Mouse (Mus musculus): ENCODE measurements around the gene Oaz1. TPM values are rescaled to one million over a fixed set of nuclear protein-coding genes. Genes with fewer than 3 reads are reported as not detected.

Oaz1 gene
- polyA plus RNA-seq, 1 experiment from 2014 or later: 1,393 TPM

GRCm38 (mm10) chr10:80829359-80830278 lies 3.2 kb downstream of the Oaz1 start:
- Histone ChIP-seq H3K4me3 (replicated peaks) (no peak overlapping the region), H3K27me3 (replicated peaks) (peaks cover 16% of the 10 kb centered on the region), H3K27ac (no peak overlapping the region), H3K9me3 (no peaks in the 10 kb centered on the region), H3K4me2 (replicated peaks) (no peak overlapping the region; the same call in 1 of the 2 replicates), H3K9ac (no peak overlapping the region), H3K36me3 (peaks cover 10% of the 10 kb centered on the region), H3K4me1 (replicated peaks) (peaks cover 35% of the 10 kb centered on the region)
- ATAC-seq: no peak
- 53% methylated on average over 1 of the region's 1 CpGs for WGBS

- no peak overlapping the region for H3K4me3 ChIP-seq (replicated peaks)
- peak overlapping the region; percentile 6; the same call in 1 of the 2 replicates for H3K27ac ChIP-seq
- peaks cover 10% of the 10 kb centered on the region for H3K36me3 ChIP-seq
- no peak overlapping the region for H3K9ac ChIP-seq
- H3K4me2 ChIP-seq (replicated peaks): peak overlapping the region; percentile 17; the same call in 1 of the 2 replicates
- no peaks in the 10 kb centered on the region for H3K9me3 ChIP-seq
- 2% methylated on average over 9 of the region's 9 CpGs for WGBS
- peaks cover 32% of the 10 kb centered on the region for H3K27me3 ChIP-seq (replicated peaks)
- H3K4me1 ChIP-seq (replicated peaks): peaks cover 35% of the 10 kb centered on the region
- no peak for ATAC-seq
These were observed 4.7 kb downstream of the Oaz1 start for GRCm38 (mm10) chr10:80831136-80831535.

- peaks cover 10% of the 10 kb centered on the region for H3K36me3 ChIP-seq
- peaks cover 32% of the 10 kb centered on the region for H3K4me1 ChIP-seq (replicated peaks)
- no peak for ATAC-seq
- no peak overlapping the region for H3K4me2 ChIP-seq (replicated peaks)
- H3K9me3 ChIP-seq: no peaks in the 10 kb centered on the region
- H3K9ac ChIP-seq: no peak overlapping the region
- H3K27me3 ChIP-seq (replicated peaks): peaks cover 44% of the 10 kb centered on the region
- no peak overlapping the region for H3K27ac ChIP-seq
- H3K4me3 ChIP-seq (replicated peaks): no peak overlapping the region
- 72% methylated on average over 7 of the region's 7 CpGs for WGBS
These were observed 6.4 kb downstream of the Oaz1 start for GRCm38 (mm10) chr10:80832818-80833217.

GRCm38 (mm10) chr10:80835617-80836016 lies 9.2 kb downstream of the Oaz1 start:
- ATAC-seq: no peak
- WGBS: 46% methylated on average over 30 of the region's 30 CpGs
- H3K4me3 ChIP-seq (replicated peaks): no peak overlapping the region

GRCm38 (mm10) chr10:80836949-80837379 lies 10.5 kb downstream of the Oaz1 start:
- Histone ChIP-seq H3K27me3 (replicated peaks) (peaks cover 55% of the 10 kb centered on the region), H3K9me3 (no peaks in the 10 kb centered on the region), H3K36me3 (no peaks in the 10 kb centered on the region), H3K4me3 (replicated peaks) (no peak overlapping the region), H3K27ac (no peak overlapping the region), H3K9ac (no peak overlapping the region), H3K4me1 (replicated peaks) (0 out of 2 replicates have a peak, but pooled peaks cover 3% of the 10 kb centered on the region), H3K4me2 (replicated peaks) (no peak overlapping the region)
- 42% methylated on average over 7 of the region's 7 CpGs for WGBS
- ATAC-seq: peak; percentile 16; the same call in 1 of the 2 replicates

More at GRCm38 (mm10) chr10:80835617-80836016, 9.2 kb downstream of the Oaz1 start:
- Histone ChIP-seq H3K9me3 (no peaks in the 10 kb centered on the region), H3K4me2 (replicated peaks) (no peak overlapping the region), H3K9ac (no peak overlapping the region), H3K27me3 (replicated peaks) (peaks cover 47% of the 10 kb centered on the region), H3K27ac (no peak overlapping the region), H3K36me3 (no peaks in the 10 kb centered on the region), H3K4me1 (replicated peaks) (peaks cover 12% of the 10 kb centered on the region)

- 0 out of 2 replicates have a peak, but pooled peaks cover 3% of the 10 kb centered on the region for H3K4me1 ChIP-seq (replicated peaks)
- H3K4me3 ChIP-seq (replicated peaks): no peak overlapping the region
- H3K27ac ChIP-seq: no peak overlapping the region
- no peak for ATAC-seq
- peaks cover 64% of the 10 kb centered on the region for H3K27me3 ChIP-seq (replicated peaks)
- no peaks in the 10 kb centered on the region for H3K9me3 ChIP-seq
- H3K9ac ChIP-seq: no peak overlapping the region
- 14% methylated on average over 2 of the region's 2 CpGs for WGBS
- no peak overlapping the region for H3K4me2 ChIP-seq (replicated peaks)
- no peaks in the 10 kb centered on the region for H3K36me3 ChIP-seq
These were observed 11.4 kb downstream of the Oaz1 start for GRCm38 (mm10) chr10:80837827-80838226.

- no peak overlapping the region for H3K27ac ChIP-seq
- no peak overlapping the region for H3K4me3 ChIP-seq (replicated peaks)
- no peaks in the 10 kb centered on the region for H3K36me3 ChIP-seq
- H3K9ac ChIP-seq: no peak overlapping the region
- H3K27me3 ChIP-seq (replicated peaks): peaks cover 66% of the 10 kb centered on the region
- no peak overlapping the region for H3K4me2 ChIP-seq (replicated peaks)
- H3K9me3 ChIP-seq: no peaks in the 10 kb centered on the region
- ATAC-seq: no peak
- 0 out of 2 replicates have a peak, but pooled peaks cover 3% of the 10 kb centered on the region for H3K4me1 ChIP-seq (replicated peaks)
- WGBS: 67% methylated on average over 2 of the region's 2 CpGs
These were observed 12.0 kb downstream of the Oaz1 start for GRCm38 (mm10) chr10:80838346-80838912.

GRCm38 (mm10) chr10:80839848-80840247 lies 13.4 kb downstream of the Oaz1 start:
- ATAC-seq: no peak
- WGBS: 56% methylated on average over 6 of the region's 6 CpGs
- H3K9ac ChIP-seq: no peak overlapping the region
- no peaks in the 10 kb centered on the region for H3K36me3 ChIP-seq
- H3K9me3 ChIP-seq: no peaks in the 10 kb centered on the region
- H3K27ac ChIP-seq: no peak overlapping the region
- no peak overlapping the region for H3K4me3 ChIP-seq (replicated peaks)
- peaks cover 13% of the 10 kb centered on the region; the same call in 1 of the 2 replicates for H3K4me1 ChIP-seq (replicated peaks)
- no peak overlapping the region for H3K4me2 ChIP-seq (replicated peaks)
- peaks cover 66% of the 10 kb centered on the region for H3K27me3 ChIP-seq (replicated peaks)

GRCm38 (mm10) chr10:80841685-80842084 lies 15.2 kb downstream of the Oaz1 start:
- no peak for ATAC-seq
- no peak overlapping the region for H3K4me3 ChIP-seq (replicated peaks)
- H3K9me3 ChIP-seq: no peaks in the 10 kb centered on the region
- 81% methylated on average over 2 of the region's 2 CpGs for WGBS
- H3K4me2 ChIP-seq (replicated peaks): no peak overlapping the region
- peaks cover 56% of the 10 kb centered on the region for H3K27me3 ChIP-seq (replicated peaks)
- H3K36me3 ChIP-seq: no peaks in the 10 kb centered on the region
- peaks cover 13% of the 10 kb centered on the region; the same call in 1 of the 2 replicates for H3K4me1 ChIP-seq (replicated peaks)
- H3K9ac ChIP-seq: no peak overlapping the region
- H3K27ac ChIP-seq: no peak overlapping the region

GRCm38 (mm10) chr10:80842334-80842733 lies 15.9 kb downstream of the Oaz1 start:
- Histone ChIP-seq H3K4me1 (replicated peaks) (peaks cover 10% of the 10 kb centered on the region; the same call in 1 of the 2 replicates), H3K27ac (no peak overlapping the region), H3K36me3 (no peaks in the 10 kb centered on the region), H3K9me3 (no peaks in the 10 kb centered on the region), H3K9ac (no peak overlapping the region), H3K4me2 (replicated peaks) (no peak overlapping the region), H3K4me3 (replicated peaks) (no peak overlapping the region), H3K27me3 (replicated peaks) (peaks cover 52% of the 10 kb centered on the region)
- 81% methylated on average over 15 of the region's 15 CpGs for WGBS
- no peak for ATAC-seq

GRCm38 (mm10) chr10:80843087-80843930 lies 16.9 kb downstream of the Oaz1 start:
- Histone ChIP-seq H3K36me3 (no peaks in the 10 kb centered on the region), H3K9ac (peak overlapping the region; percentile 45), H3K27ac (no peak overlapping the region), H3K4me1 (replicated peaks) (peaks cover 10% of the 10 kb centered on the region; the same call in 1 of the 2 replicates), H3K9me3 (no peaks in the 10 kb centered on the region), H3K27me3 (replicated peaks) (peaks cover 47% of the 10 kb centered on the region), H3K4me3 (replicated peaks) (peak overlapping the region; percentile 41), H3K4me2 (replicated peaks) (peak overlapping the region; percentile 83)
- ATAC-seq: no peak; the same call in 1 of the 2 replicates
- WGBS: 11% methylated on average over 32 of the region's 32 CpGs
